Mouse (Mus musculus) spleen, adult 10 weeks (tissue): Measurements from ENCODE around the gene Olfr885. TPM values are rescaled to one million over a fixed set of nuclear protein-coding genes. Genes with fewer than 3 reads are reported as not detected.

ENCODE experiments used
- polyA plus RNA-seq: library from polyadenylated mRNA; stranded (reverse); fragments of 350-450 nt; fragmentation: Illumina TruSeq; extraction: RNeasy Lipid Tissue Mini Kit (QIAGEN cat#74804); gene quantifications from one replicate; pipeline ENCODE4 v1.2.3, GENCODE M21; 2015; ENCODE audit warnings: low replicate concordance; ENCODE audit not compliant: insufficient read depth

The Olfr885 gene
- not detected for polyA plus RNA-seq

DNA sequence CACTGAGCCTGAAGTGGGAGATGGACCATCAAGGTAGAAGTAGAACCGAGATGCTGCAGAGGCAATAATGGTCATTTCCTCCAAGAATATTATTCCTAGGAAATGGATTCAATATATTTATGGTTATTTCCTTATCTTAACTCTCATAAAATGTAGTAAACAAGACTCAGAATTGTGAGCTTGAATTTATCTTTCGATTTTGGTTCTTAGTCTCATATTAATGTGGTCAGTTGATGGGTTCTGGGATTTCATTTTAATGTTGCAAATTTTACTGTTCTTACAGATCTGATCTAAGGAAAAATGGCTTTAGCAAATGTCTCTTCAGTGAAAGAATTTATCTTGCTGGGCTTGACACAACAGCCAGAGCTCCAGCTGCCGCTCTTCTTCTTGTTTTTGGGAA lies at the start of gene Olfr885:
Gene Olfr885, plus strand, starts transcription at position 301 of the 400 bp plus-strand sequence.

DNA sequence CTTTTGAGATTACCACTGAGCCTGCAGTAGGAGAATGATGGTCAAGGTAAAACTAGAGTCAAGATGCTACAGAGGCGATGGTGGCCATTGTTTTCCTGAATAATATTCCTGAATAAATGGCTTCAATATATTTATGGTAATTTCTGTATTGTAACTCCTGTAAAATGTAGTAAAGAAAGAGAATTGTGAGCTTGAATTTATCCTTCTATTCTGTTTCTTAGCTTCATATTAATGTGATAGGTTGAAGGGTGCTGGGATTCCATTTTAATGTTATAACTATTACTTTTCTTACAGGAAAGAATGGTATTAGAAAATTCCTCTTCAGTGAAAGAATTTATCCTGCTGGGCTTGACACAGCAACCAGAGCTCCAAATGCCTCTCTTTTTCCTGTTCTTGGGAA lies 35.6 kb upstream of the Olfr885 start, which contains the start of gene Olfr883:
Gene Olfr883, plus strand, starts transcription at position 301 of the 400 bp plus-strand sequence.

DNA sequence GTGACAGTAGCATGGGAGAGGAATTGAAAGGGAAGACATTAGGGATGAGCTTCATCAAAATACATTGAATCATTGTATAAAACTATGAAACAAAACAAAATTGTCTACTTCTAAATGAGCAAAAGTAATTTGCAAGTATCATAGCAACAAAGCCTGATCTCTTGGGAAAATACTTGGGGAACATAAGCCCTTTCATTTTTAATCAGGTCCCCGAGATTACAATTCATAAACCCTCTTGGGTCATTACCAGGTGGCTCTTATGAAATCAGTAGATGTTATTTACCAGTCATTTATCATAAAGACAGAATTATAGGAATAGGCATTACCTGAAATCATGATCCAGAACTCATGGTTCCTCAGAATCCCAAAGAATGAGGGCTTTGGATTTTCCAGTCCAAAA lies 14.9 kb upstream of the Olfr885 start, which contains the start of gene Olfr884:
Gene Olfr884, plus strand, starts transcription at position 301 of the 400 bp plus-strand sequence.

DNA sequence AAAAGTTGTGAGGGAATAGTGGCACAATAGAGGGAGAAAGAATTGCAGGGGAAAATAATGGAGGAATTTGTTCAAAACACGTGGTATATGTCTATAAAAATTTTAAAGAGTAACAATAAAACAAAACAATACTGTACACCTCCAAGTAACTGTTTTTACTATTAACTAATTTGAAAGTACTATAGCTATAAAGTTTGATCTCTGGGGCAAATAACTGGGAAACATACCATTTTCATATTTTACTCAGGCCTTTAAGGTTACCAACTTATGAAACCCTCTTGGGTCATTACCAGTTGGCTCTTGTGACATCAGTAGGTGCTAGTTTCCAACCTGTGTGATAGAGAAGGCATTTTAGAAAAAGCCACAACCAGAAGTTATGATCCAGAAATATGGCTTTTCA lies 22.6 kb downstream of the Olfr885 start, which contains the start of gene Olfr887:
Gene Olfr887, plus strand, starts transcription at position 301 of the 400 bp plus-strand sequence.

DNA sequence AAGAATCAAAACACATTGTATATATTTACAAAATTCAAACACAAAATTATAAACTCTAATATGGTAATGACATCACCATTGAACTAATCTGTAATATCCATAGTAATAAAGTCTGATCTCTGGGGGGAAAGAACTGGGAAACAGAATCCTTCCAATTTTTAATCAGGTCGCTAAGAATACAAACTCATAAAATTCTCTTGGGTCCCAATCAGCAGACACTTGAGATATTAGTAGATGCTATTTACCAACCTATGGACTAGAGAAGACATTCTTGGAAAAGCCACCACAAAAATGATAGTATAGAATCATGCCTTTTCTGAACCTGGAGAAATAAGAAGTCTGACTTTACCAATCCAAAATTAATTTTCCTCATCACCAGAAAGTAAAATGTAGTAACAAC lies 46.7 kb downstream of the Olfr885 start, which contains the start of gene Olfr888:
Gene Olfr888, plus strand, starts transcription at position 301 of the 400 bp plus-strand sequence.

Other genes with a start within 250 kb of the Olfr885 start
- not detected for gene Olfr877, start 207.1 kb upstream of the Olfr885 start, polyA plus RNA-seq
- not detected for gene Olfr145, start 164.6 kb upstream of the Olfr885 start, polyA plus RNA-seq
- not detected for gene Olfr878, start 143.5 kb upstream of the Olfr885 start, polyA plus RNA-seq
- not detected for gene Olfr881, start 69.5 kb upstream of the Olfr885 start, polyA plus RNA-seq
- gene Olfr883, start 35.5 kb upstream of the Olfr885 start, polyA plus RNA-seq = not detected
- gene Olfr884, start 14.8 kb upstream of the Olfr885 start, polyA plus RNA-seq = not detected
- gene Olfr887, start 22.8 kb downstream of the Olfr885 start, polyA plus RNA-seq = not detected
- gene Olfr888, start 46.8 kb downstream of the Olfr885 start, polyA plus RNA-seq = not detected
- not detected for gene Olfr889, start 53.9 kb downstream of the Olfr885 start, polyA plus RNA-seq
- not detected for gene Olfr890, start 81.2 kb downstream of the Olfr885 start, polyA plus RNA-seq
- gene Olfr891, start 119.5 kb downstream of the Olfr885 start, polyA plus RNA-seq = not detected
- not detected for gene Olfr893, start 147.0 kb downstream of the Olfr885 start, polyA plus RNA-seq
- gene Olfr894, start 156.7 kb downstream of the Olfr885 start, polyA plus RNA-seq = not detected
- gene Olfr143, start 191.5 kb downstream of the Olfr885 start, polyA plus RNA-seq = not detected
- not detected for gene Olfr895, start 206.5 kb downstream of the Olfr885 start, polyA plus RNA-seq
- gene Olfr896-ps1, start 229.8 kb downstream of the Olfr885 start, polyA plus RNA-seq = not detected